Mouse (Mus musculus): Measurements from ENCODE around the gene Trak1. TPM values are rescaled to one million over a fixed set of nuclear protein-coding genes. Genes with fewer than 3 reads are reported as not detected.

Gene Trak1
- polyA plus RNA-seq, 1 experiment from 2014 or later = 43.0 TPM

GRCm38 (mm10) chr9:121419011-121419410 lies 121.7 kb downstream of the Trak1 start:
- no peaks in the 10 kb centered on the region for H3K9me3 ChIP-seq
- no peak for ATAC-seq (ENCODE audit: low FRiP score)
- 88% methylated on average over 3 of the region's 3 CpGs for WGBS
- H3K9ac ChIP-seq = no peak overlapping the region
- no peaks in the 10 kb centered on the region for H3K27me3 ChIP-seq
- no peak overlapping the region for H3K4me3 ChIP-seq
- peaks cover 3% of the 10 kb centered on the region for H3K36me3 ChIP-seq
- peaks cover 12% of the 10 kb centered on the region for H3K4me1 ChIP-seq (replicated peaks)
- H3K27ac ChIP-seq = no peak overlapping the region
- no peak overlapping the region for H3K4me2 ChIP-seq

GRCm38 (mm10) chr9:121419573-121419972 lies 122.3 kb downstream of the Trak1 start:
- Histone ChIP-seq H3K4me1 (replicated peaks) (peaks cover 17% of the 10 kb centered on the region), H3K36me3 (no peaks in the 10 kb centered on the region; the same call in 1 of the 2 replicates), H3K9ac (no peak overlapping the region), H3K27ac (no peak overlapping the region), H3K4me2 (no peak overlapping the region), H3K4me3 (no peak overlapping the region), H3K27me3 (no peaks in the 10 kb centered on the region), H3K9me3 (no peaks in the 10 kb centered on the region)
- 86% methylated on average over 7 of the region's 7 CpGs for WGBS
- ATAC-seq (ENCODE audit: low FRiP score) = no peak

GRCm38 (mm10) chr9:121420817-121421216 lies 123.5 kb downstream of the Trak1 start:
- H3K9me3 ChIP-seq = no peaks in the 10 kb centered on the region
- no peak overlapping the region for H3K4me3 ChIP-seq
- no peaks in the 10 kb centered on the region; the same call in 1 of the 2 replicates for H3K36me3 ChIP-seq
- H3K4me2 ChIP-seq = no peak overlapping the region
- no peak overlapping the region for H3K9ac ChIP-seq
- peaks cover 21% of the 10 kb centered on the region for H3K4me1 ChIP-seq (replicated peaks)
- H3K27me3 ChIP-seq = no peaks in the 10 kb centered on the region
- 92% methylated on average over 6 of the region's 6 CpGs for WGBS
- 0 out of 2 replicates have a peak overlapping the region, but pooled peaks have one; percentile 6 for H3K27ac ChIP-seq
- ATAC-seq (ENCODE audit: low FRiP score) = no peak

- Histone ChIP-seq H3K27me3 (no peaks in the 10 kb centered on the region), H3K36me3 (no peaks in the 10 kb centered on the region), H3K9me3 (no peaks in the 10 kb centered on the region), H3K27ac (no peak overlapping the region), H3K4me1 (replicated peaks) (peaks cover 28% of the 10 kb centered on the region), H3K4me3 (no peak overlapping the region), H3K4me2 (no peak overlapping the region), H3K9ac (peak overlapping the region; percentile 29; the same call in 1 of the 2 replicates)
- 88% methylated on average over 5 of the region's 5 CpGs for WGBS
- ATAC-seq (ENCODE audit: low FRiP score) = no peak
These were observed 125.1 kb downstream of the Trak1 start for GRCm38 (mm10) chr9:121422402-121422801.

GRCm38 (mm10) chr9:121423621-121424020 lies 126.3 kb downstream of the Trak1 start:
- Histone ChIP-seq H3K27me3 (no peaks in the 10 kb centered on the region), H3K4me1 (replicated peaks) (peaks cover 35% of the 10 kb centered on the region), H3K4me2 (no peak overlapping the region), H3K27ac (no peak overlapping the region), H3K9me3 (no peaks in the 10 kb centered on the region), H3K4me3 (no peak overlapping the region), H3K36me3 (no peaks in the 10 kb centered on the region), H3K9ac (no peak overlapping the region)
- 92% methylated on average over 6 of the region's 6 CpGs for WGBS
- no peak for ATAC-seq (ENCODE audit: low FRiP score)

- Histone ChIP-seq H3K4me2 (no peak overlapping the region), H3K9me3 (no peaks in the 10 kb centered on the region), H3K9ac (no peak overlapping the region), H3K4me1 (replicated peaks) (peaks cover 37% of the 10 kb centered on the region), H3K36me3 (no peaks in the 10 kb centered on the region), H3K27ac (no peak overlapping the region), H3K27me3 (no peaks in the 10 kb centered on the region), H3K4me3 (no peak overlapping the region)
- WGBS = 83% methylated on average over 16 of the region's 16 CpGs
- no peak for ATAC-seq (ENCODE audit: low FRiP score)
These were observed 127.2 kb downstream of the Trak1 start for GRCm38 (mm10) chr9:121424281-121425164.

GRCm38 (mm10) chr9:121426451-121426850 lies 129.1 kb downstream of the Trak1 start:
- no peaks in the 10 kb centered on the region for H3K36me3 ChIP-seq
- H3K4me3 ChIP-seq = no peak overlapping the region
- no peak overlapping the region for H3K9ac ChIP-seq
- H3K4me1 ChIP-seq (replicated peaks) = peaks cover 50% of the 10 kb centered on the region
- no peak overlapping the region for H3K4me2 ChIP-seq
- H3K9me3 ChIP-seq = no peaks in the 10 kb centered on the region
- 86% methylated on average over 3 of the region's 3 CpGs for WGBS
- H3K27me3 ChIP-seq = no peaks in the 10 kb centered on the region
- no peak overlapping the region for H3K27ac ChIP-seq
- ATAC-seq (ENCODE audit: low FRiP score) = no peak

GRCm38 (mm10) chr9:121426902-121427301 lies 129.6 kb downstream of the Trak1 start:
- WGBS = 91% methylated on average over 5 of the region's 5 CpGs
- Histone ChIP-seq H3K4me1 (replicated peaks) (peaks cover 46% of the 10 kb centered on the region), H3K36me3 (0 out of 2 replicates have a peak, but pooled peaks cover 2% of the 10 kb centered on the region), H3K9ac (no peak overlapping the region), H3K4me2 (no peak overlapping the region), H3K27ac (no peak overlapping the region), H3K4me3 (no peak overlapping the region), H3K9me3 (no peaks in the 10 kb centered on the region), H3K27me3 (no peaks in the 10 kb centered on the region)
- no peak for ATAC-seq (ENCODE audit: low FRiP score)

GRCm38 (mm10) chr9:121429592-121429991 lies 132.3 kb downstream of the Trak1 start:
- Histone ChIP-seq H3K27me3 (no peaks in the 10 kb centered on the region), H3K9me3 (no peaks in the 10 kb centered on the region), H3K4me1 (replicated peaks) (peaks cover 35% of the 10 kb centered on the region), H3K4me2 (no peak overlapping the region), H3K36me3 (peaks cover 18% of the 10 kb centered on the region; the same call in 1 of the 2 replicates), H3K4me3 (no peak overlapping the region), H3K27ac (peak overlapping the region; percentile 48; the same call in 1 of the 2 replicates), H3K9ac (no peak overlapping the region)
- ATAC-seq (ENCODE audit: low FRiP score) = no peak
- 65% methylated on average over 7 of the region's 7 CpGs for WGBS

GRCm38 (mm10) chr9:121430379-121430778 lies 133.1 kb downstream of the Trak1 start:
- ATAC-seq (ENCODE audit: low FRiP score) = no peak
- H3K4me2 ChIP-seq = no peak overlapping the region
- no peak overlapping the region for H3K4me3 ChIP-seq
- no peaks in the 10 kb centered on the region for H3K9me3 ChIP-seq
- peak overlapping the region; percentile 48 for H3K27ac ChIP-seq
- H3K9ac ChIP-seq = no peak overlapping the region
- H3K36me3 ChIP-seq = peaks cover 20% of the 10 kb centered on the region; the same call in 1 of the 2 replicates
- 79% methylated on average over 6 of the region's 6 CpGs for WGBS
- peaks cover 30% of the 10 kb centered on the region for H3K4me1 ChIP-seq (replicated peaks)
- H3K27me3 ChIP-seq = no peaks in the 10 kb centered on the region

- Histone ChIP-seq H3K27ac (0 out of 2 replicates have a peak overlapping the region, but pooled peaks have one; percentile 1), H3K36me3 (peaks cover 20% of the 10 kb centered on the region; the same call in 1 of the 2 replicates), H3K9ac (no peak overlapping the region), H3K4me1 (replicated peaks) (peaks cover 17% of the 10 kb centered on the region), H3K4me2 (no peak overlapping the region), H3K27me3 (no peaks in the 10 kb centered on the region), H3K4me3 (no peak overlapping the region), H3K9me3 (no peaks in the 10 kb centered on the region)
- no peak for ATAC-seq (ENCODE audit: low FRiP score)
- WGBS = 84% methylated on average over 15 of the region's 15 CpGs
These were observed 136.6 kb downstream of the Trak1 start for GRCm38 (mm10) chr9:121433745-121434528.

- Histone ChIP-seq H3K27me3 (no peaks in the 10 kb centered on the region), H3K27ac (no peak overlapping the region), H3K36me3 (peaks cover 20% of the 10 kb centered on the region; the same call in 1 of the 2 replicates), H3K9ac (no peak overlapping the region), H3K9me3 (no peaks in the 10 kb centered on the region), H3K4me3 (no peak overlapping the region), H3K4me2 (no peak overlapping the region), H3K4me1 (replicated peaks) (peaks cover 6% of the 10 kb centered on the region)
- no peak for ATAC-seq (ENCODE audit: low FRiP score)
- WGBS = 71% methylated on average over 3 of the region's 3 CpGs
These were observed 138.1 kb downstream of the Trak1 start for GRCm38 (mm10) chr9:121435332-121435956.
